Mouse (Mus musculus): ENCODE measurements at regions not wholly inside any gene's neighbourhood (a gene's known extent, or its start where the extent isn't known, plus 50 kb on each side); places are given as distances from the start of the nearest gene placed in this dataset.

GRCm38 (mm10) chr3:149444854-149445577, 454.7 kb upstream of the Adgrl2 start:
- peak overlapping the region; percentile 41 for H3K4me3 ChIP-seq (replicated peaks)
- H3K9me3 ChIP-seq (replicated peaks): no peaks in the 10 kb centered on the region
- peaks cover 2% of the 10 kb centered on the region for H3K4me1 ChIP-seq
- WGBS: 10% methylated on average over 15 of the region's 15 CpGs
- no peaks in the 10 kb centered on the region for H3K36me3 ChIP-seq
- peak overlapping the region; percentile 48 for H3K4me2 ChIP-seq (replicated peaks)
- H3K27me3 ChIP-seq: no peaks in the 10 kb centered on the region; the same call in none of the 2 replicates
- no peak overlapping the region for H3K27ac ChIP-seq (replicated peaks)
- H3K9ac ChIP-seq: no peak overlapping the region
- no peak for ATAC-seq (ENCODE audit: insufficient number of reproducible peaks, low FRiP score, low TSS enrichment, low read depth)

- no peak for ATAC-seq (ENCODE audit: insufficient number of reproducible peaks, low FRiP score, low TSS enrichment, low read depth)
- H3K4me1 ChIP-seq: peaks cover 2% of the 10 kb centered on the region
- no peak overlapping the region for H3K4me3 ChIP-seq (replicated peaks)
- WGBS: 57% methylated on average over 8 of the region's 8 CpGs
- no peak overlapping the region for H3K4me2 ChIP-seq (replicated peaks)
- H3K9ac ChIP-seq: no peak overlapping the region
- no peaks in the 10 kb centered on the region for H3K36me3 ChIP-seq
- H3K27ac ChIP-seq (replicated peaks): no peak overlapping the region
- H3K27me3 ChIP-seq: no peaks in the 10 kb centered on the region; the same call in none of the 2 replicates
- H3K9me3 ChIP-seq (replicated peaks): no peaks in the 10 kb centered on the region
These were observed 454.0 kb upstream of the Adgrl2 start for GRCm38 (mm10) chr3:149444377-149444776.

- no peaks in the 10 kb centered on the region for H3K36me3 ChIP-seq
- no peak for ATAC-seq (ENCODE audit: insufficient number of reproducible peaks, low FRiP score, low TSS enrichment, low read depth)
- H3K4me3 ChIP-seq (replicated peaks): no peak overlapping the region
- no peaks in the 10 kb centered on the region; the same call in 1 of the 2 replicates for H3K27me3 ChIP-seq
- no peak overlapping the region for H3K4me2 ChIP-seq (replicated peaks)
- H3K9ac ChIP-seq: no peak overlapping the region
- peaks cover 8% of the 10 kb centered on the region for H3K4me1 ChIP-seq
- no peak overlapping the region for H3K27ac ChIP-seq (replicated peaks)
- no peaks in the 10 kb centered on the region for H3K9me3 ChIP-seq (replicated peaks)
These were observed 450.9 kb upstream of the Adgrl2 start for GRCm38 (mm10) chr3:149441227-149441626.

DNA sequence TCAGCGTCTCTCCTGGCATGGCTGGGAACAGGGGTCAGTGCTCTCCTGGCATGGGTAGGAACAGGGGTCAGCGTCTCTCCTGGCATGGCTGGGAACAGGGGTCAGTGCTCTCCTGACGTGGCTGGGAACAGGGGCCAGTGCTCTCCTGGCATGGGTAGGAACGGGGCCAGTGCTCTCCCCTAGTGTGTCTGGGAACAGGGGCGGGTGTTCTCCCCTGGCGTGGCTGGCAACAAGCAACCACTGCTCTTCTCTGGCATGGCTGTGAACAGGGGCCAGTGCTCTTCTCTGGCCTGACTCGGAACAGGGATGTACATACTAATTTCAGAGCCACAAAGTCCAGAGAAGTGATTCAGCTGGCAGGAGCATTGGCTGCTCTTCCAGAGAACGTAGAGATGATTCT, 447.4 kb upstream of the Adgrl2 start:
- Histone ChIP-seq H3K27ac (replicated peaks) (no peak overlapping the region), H3K4me3 (replicated peaks) (no peak overlapping the region), H3K4me2 (replicated peaks) (no peak overlapping the region), H3K36me3 (no peaks in the 10 kb centered on the region), H3K27me3 (no peaks in the 10 kb centered on the region), H3K9ac (no peak overlapping the region), H3K4me1 (0 out of 2 replicates have a peak, but pooled peaks cover 5% of the 10 kb centered on the region), H3K9me3 (replicated peaks) (no peaks in the 10 kb centered on the region)
- no peak for ATAC-seq (ENCODE audit: insufficient number of reproducible peaks, low FRiP score, low TSS enrichment, low read depth)
- WGBS: 81% methylated on average over 8 of the region's 8 CpGs

DNA sequence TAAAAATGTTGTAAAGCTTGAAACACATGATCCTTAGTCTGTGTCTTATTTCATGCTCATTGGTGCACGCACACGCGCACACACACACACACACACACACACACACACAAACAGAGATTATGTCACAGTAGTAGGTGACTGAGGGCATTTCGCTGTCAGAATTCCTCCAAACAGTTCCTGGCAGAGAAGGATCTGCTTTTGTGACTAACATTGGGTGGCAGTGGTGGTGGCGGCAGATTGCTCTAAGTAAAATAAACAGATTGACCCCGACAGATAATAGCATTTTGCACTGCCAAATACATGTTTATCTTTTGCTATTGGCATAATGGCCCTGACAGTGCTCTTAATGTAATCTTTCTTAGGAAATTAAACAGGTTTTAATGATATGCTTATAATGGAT, 446.6 kb upstream of the Adgrl2 start:
- WGBS: 79% methylated on average over 6 of the region's 6 CpGs

GRCm38 (mm10) chr3:149436420-149436819, 446.1 kb upstream of the Adgrl2 start:
- no peak overlapping the region for H3K4me2 ChIP-seq (replicated peaks)
- 72% methylated on average over 8 of the region's 8 CpGs for WGBS
- H3K27me3 ChIP-seq: no peaks in the 10 kb centered on the region
- H3K9me3 ChIP-seq (replicated peaks): no peaks in the 10 kb centered on the region
- H3K4me3 ChIP-seq (replicated peaks): no peak overlapping the region
- H3K9ac ChIP-seq: no peak overlapping the region
- H3K4me1 ChIP-seq: 0 out of 2 replicates have a peak, but pooled peaks cover 5% of the 10 kb centered on the region
- no peak for ATAC-seq (ENCODE audit: insufficient number of reproducible peaks, low FRiP score, low TSS enrichment, low read depth)
- no peaks in the 10 kb centered on the region for H3K36me3 ChIP-seq
- H3K27ac ChIP-seq (replicated peaks): no peak overlapping the region

More for the DNA sequence above, 446.6 kb upstream of the Adgrl2 start:
- Histone ChIP-seq H3K9ac (no peak overlapping the region), H3K4me2 (replicated peaks) (no peak overlapping the region), H3K27ac (replicated peaks) (no peak overlapping the region), H3K27me3 (no peaks in the 10 kb centered on the region), H3K4me1 (0 out of 2 replicates have a peak, but pooled peaks cover 5% of the 10 kb centered on the region), H3K36me3 (no peaks in the 10 kb centered on the region), H3K9me3 (replicated peaks) (no peaks in the 10 kb centered on the region), H3K4me3 (replicated peaks) (no peak overlapping the region)
- no peak for ATAC-seq (ENCODE audit: insufficient number of reproducible peaks, low FRiP score, low TSS enrichment, low read depth)

DNA sequence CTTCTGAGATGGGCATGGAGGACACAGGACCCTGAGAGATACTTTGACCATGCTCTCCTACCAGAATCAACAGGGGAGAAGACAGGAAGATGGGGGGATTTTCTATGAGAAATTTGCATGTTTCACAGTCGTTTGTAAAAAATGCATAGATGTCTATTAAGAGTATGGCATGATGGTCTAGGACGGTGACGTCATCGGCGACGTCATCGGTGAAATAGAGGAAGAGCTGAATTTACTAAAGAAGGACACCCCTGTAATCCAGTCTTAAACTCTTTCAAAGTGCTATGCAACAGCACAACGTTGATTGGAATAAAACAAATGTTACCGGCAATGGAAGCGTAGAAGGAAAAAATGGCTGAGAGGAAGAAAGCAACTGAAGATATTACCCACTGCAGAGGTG, 441.4 kb upstream of the Adgrl2 start:
- Histone ChIP-seq H3K4me1 (no peaks in the 10 kb centered on the region), H3K27ac (replicated peaks) (no peak overlapping the region), H3K9me3 (replicated peaks) (no peaks in the 10 kb centered on the region), H3K4me2 (replicated peaks) (no peak overlapping the region), H3K27me3 (no peaks in the 10 kb centered on the region), H3K4me3 (replicated peaks) (no peak overlapping the region), H3K9ac (no peak overlapping the region), H3K36me3 (no peaks in the 10 kb centered on the region)
- ATAC-seq (ENCODE audit: insufficient number of reproducible peaks, low FRiP score, low TSS enrichment, low read depth): no peak
- WGBS: 92% methylated on average over 10 of the region's 10 CpGs

DNA sequence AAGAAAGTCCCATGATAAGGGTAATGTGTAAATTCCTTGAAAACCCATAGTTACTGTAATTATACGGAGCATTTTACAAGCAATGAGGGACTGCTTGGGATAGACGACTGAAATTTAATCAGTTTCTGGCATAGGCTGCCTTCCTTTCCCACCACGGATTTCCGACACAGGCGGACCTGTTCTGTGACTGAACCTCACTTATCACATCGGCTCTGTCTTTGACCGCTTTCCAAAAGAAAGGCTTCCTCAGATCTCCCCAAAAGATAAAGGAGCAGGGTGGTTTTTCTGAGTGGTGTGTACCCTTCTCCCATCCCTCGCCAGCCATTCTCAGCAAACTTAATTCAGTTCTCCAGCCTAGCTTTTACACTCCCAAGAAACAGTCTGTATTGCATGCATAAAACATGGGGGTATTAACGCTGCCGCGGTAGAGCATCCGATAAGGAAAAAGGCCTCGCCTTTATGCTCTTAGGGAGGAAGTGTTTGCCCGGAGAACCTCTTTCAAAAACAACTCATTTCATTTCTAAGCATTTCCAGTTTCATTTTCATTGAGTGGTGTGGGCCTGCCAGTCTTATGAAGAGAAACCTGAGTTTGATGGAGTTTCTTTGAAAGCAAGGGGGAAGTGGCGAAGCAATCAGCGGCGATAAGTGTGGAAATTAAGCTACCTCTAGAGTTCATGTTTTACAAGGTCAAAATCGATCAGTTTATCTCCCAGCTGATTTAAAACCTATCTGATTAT, 435.8 kb upstream of the Adgrl2 start:
- H3K4me1 ChIP-seq: no peaks in the 10 kb centered on the region
- H3K9ac ChIP-seq: no peak overlapping the region
- no peak overlapping the region for H3K4me2 ChIP-seq (replicated peaks)
- H3K27ac ChIP-seq (replicated peaks): no peak overlapping the region
- WGBS: 66% methylated on average over 18 of the region's 18 CpGs
- H3K27me3 ChIP-seq: no peaks in the 10 kb centered on the region
- no peak for ATAC-seq (ENCODE audit: insufficient number of reproducible peaks, low FRiP score, low TSS enrichment, low read depth)
- H3K9me3 ChIP-seq (replicated peaks): no peaks in the 10 kb centered on the region
- H3K4me3 ChIP-seq (replicated peaks): no peak overlapping the region
- no peaks in the 10 kb centered on the region for H3K36me3 ChIP-seq

GRCm38 (mm10) chr3:149424306-149424705, 434.0 kb upstream of the Adgrl2 start:
- no peaks in the 10 kb centered on the region for H3K4me1 ChIP-seq
- WGBS: 77% methylated on average over 1 of the region's 1 CpGs
- no peak overlapping the region for H3K4me3 ChIP-seq (replicated peaks)
- no peak overlapping the region for H3K27ac ChIP-seq (replicated peaks)
- H3K4me2 ChIP-seq (replicated peaks): no peak overlapping the region
- no peak overlapping the region for H3K9ac ChIP-seq
- no peaks in the 10 kb centered on the region for H3K27me3 ChIP-seq
- H3K9me3 ChIP-seq (replicated peaks): no peaks in the 10 kb centered on the region
- H3K36me3 ChIP-seq: no peaks in the 10 kb centered on the region
- ATAC-seq (ENCODE audit: insufficient number of reproducible peaks, low FRiP score, low TSS enrichment, low read depth): no peak

- WGBS: 66% methylated on average over 9 of the region's 9 CpGs
- Histone ChIP-seq H3K4me3 (replicated peaks) (no peak overlapping the region), H3K36me3 (no peaks in the 10 kb centered on the region), H3K27me3 (no peaks in the 10 kb centered on the region), H3K4me2 (replicated peaks) (no peak overlapping the region), H3K9ac (no peak overlapping the region), H3K4me1 (no peaks in the 10 kb centered on the region), H3K9me3 (replicated peaks) (no peaks in the 10 kb centered on the region), H3K27ac (replicated peaks) (no peak overlapping the region)
- ATAC-seq (ENCODE audit: insufficient number of reproducible peaks, low FRiP score, low TSS enrichment, low read depth): no peak
These were observed 433.1 kb upstream of the Adgrl2 start for GRCm38 (mm10) chr3:149423491-149423890.

DNA sequence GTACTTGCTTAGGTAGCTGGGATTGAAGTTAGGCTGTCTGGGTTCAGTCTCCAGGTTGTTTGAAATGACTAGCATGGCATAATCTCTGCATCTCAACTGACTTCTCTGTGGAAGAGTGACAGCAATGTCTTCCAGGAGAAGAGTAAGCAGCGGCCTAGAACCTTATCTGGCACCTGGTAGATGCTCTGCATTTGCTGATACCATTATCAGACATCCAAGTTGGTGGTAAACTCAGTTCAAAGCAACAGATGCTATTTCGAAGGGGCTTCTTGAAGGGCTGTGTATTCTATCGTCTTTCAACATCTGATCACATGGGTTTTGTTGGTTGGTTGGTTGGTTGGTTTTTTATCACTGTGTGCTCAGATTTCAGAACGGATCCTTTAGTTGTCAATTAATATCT, 424.7 kb upstream of the Adgrl2 start:
- H3K36me3 ChIP-seq: no peaks in the 10 kb centered on the region
- no peaks in the 10 kb centered on the region for H3K4me1 ChIP-seq
- H3K9me3 ChIP-seq (replicated peaks): no peaks in the 10 kb centered on the region
- ATAC-seq (ENCODE audit: insufficient number of reproducible peaks, low FRiP score, low TSS enrichment, low read depth): no peak
- H3K4me3 ChIP-seq (replicated peaks): no peak overlapping the region
- WGBS: 82% methylated on average over 4 of the region's 4 CpGs
- H3K4me2 ChIP-seq (replicated peaks): no peak overlapping the region
- no peaks in the 10 kb centered on the region for H3K27me3 ChIP-seq
- no peak overlapping the region for H3K9ac ChIP-seq
- no peak overlapping the region for H3K27ac ChIP-seq (replicated peaks)

Measured in embryonic facial prominence, embryonic 15.5 days (tissue).